Mouse (Mus musculus) MEL-GATA-1-ER (cell line): ENCODE results near the gene Mamstr.

Source experiments
- DNase-seq: peaks from one replicate; pipeline ENCODE4 v3.0.0-alpha.2; 2012; ENCODE audit warnings: low read depth; ENCODE audit errors: extremely low read depth

Gene Mamstr

DNA sequence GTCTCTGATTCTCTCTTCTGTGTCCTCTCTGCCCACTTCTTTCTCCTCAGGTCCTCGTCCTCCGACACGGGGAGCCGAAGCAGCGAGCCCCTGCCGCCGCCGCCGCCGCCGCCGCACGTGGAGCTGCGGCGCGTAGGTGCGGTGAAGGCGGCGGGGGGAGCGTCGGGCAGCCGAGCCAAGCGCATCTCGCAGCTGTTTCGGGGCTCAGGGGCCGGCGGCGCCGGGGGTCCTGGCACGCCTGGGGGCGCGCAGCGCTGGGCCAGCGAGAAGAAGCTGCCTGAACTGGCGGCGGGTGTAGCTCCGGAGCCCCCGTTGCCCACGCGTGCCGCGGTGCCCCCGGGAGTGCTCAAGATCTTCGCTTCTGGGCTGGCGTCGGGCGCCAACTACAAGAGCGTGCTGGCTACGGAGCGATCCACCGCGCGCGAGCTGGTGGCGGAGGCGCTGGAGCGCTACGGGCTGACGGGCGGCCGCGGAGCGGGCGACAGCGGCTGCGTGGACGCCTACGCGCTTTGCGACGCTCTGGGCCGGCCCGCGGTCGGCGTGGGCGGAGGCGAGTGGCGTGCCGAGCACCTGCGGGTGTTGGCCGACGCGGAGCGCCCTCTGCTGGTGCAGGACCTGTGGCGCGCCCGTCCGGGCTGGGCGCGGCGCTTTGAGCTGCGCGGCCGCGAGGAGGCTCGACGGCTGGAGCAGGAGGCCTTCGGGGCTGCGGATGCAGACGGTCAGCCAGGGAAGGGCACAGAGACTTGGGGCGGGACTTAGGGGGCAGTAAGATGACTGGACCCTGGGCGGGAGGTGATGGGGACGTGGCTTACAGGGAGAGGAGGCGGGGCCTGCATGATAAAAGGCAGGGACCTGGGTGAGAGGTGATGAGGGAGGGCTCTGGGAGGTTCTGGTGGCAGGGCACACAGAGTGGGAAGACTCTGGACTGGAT, 11.1 kb upstream of the Mamstr start:
- no peak for DNase-seq

DNA sequence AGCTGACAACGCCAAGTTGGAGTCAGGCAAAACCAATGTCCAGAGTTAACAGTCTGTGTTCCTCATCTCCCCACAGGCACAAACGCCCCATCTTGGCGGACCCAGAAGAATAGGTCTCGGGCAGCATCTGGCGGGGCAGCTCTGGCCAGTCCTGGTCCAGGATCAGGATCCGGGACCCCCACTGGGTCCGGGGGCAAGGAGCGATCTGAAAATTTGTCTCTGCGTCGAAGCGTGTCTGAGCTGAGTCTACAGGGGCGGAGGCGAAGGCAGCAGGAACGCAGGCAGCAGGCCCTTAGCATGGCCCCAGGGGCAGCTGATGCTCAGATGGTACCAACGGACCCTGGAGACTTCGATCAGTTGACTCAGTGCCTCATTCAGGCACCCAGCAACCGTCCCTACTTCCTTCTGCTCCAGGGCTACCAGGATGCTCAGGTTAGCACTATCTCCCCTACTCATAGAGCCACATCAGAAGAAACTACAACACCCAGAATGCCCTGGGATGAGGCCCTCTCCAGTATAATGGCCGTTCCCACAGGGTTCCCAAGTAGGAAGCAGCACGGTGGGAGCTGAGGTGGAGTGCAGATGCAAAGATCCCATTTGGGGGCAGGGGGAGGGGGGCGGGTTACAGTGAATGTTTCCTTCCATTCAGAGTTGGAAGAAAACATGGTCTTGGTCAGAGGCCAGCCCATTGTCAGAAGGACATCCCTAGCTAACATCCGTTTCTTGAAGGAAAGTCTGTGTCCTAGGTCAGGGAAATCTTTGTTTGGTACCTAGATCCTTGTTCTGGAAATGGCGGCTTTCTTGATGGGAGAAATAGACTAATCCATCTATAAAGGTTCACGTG, 9.5 kb upstream of the Mamstr start:
- DNase-seq = no peak

DNA sequence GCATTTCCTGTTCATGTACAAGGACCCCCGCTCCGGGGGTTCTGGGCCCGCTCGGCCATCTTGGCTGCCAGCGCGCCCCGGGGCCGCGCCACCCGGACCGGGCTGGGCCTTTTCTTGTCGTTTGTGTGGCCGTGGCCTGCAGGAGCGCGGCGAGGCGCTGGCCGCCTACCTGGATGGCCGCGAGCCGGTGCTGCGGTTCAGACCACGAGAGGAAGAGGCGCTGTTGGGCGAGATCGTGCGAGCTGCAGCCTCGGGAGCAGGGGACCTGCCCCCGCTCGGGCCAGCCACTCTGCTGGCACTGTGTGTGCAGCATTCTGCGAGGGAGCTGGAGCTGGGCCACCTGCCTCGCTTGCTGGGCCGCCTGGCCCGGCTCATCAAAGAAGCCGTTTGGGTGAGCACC, 7.3 kb upstream of the Mamstr start:
- no peak for DNase-seq

DNA sequence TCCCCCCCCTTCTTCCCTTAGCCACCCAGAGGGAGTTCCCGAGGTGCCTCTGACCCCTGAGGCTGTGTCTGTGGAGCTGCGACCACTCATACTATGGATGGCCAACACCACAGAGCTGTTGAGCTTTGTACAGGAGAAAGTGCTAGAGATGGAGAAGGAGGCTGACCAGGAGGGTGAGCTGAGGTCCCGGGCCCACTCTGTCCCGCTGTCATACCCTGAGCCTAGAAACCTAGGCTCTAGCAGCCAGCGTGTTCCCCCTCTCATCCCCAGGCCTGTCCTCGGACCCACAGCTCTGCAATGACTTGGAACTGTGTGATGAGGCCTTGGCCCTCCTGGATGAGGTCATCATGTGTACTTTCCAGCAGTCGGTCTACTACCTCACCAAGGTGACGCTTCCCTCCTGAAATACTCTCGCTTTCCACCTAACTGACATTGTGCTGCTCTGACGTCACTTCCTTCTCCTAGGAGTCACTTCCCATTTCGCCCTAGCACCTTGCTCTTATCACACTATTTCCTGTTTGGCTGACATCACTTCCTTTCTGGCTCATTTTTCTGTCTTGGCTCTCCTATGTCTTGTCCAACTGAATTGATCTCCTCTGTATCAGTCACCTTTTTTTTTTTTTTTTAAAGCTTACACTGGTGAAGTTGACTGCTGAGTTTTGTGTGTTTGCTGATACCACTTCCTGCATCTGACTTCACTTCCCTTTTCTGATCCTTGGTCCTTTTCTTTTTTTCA, 4.7 kb upstream of the Mamstr start:
- DNase-seq = peak; percentile 75

DNA sequence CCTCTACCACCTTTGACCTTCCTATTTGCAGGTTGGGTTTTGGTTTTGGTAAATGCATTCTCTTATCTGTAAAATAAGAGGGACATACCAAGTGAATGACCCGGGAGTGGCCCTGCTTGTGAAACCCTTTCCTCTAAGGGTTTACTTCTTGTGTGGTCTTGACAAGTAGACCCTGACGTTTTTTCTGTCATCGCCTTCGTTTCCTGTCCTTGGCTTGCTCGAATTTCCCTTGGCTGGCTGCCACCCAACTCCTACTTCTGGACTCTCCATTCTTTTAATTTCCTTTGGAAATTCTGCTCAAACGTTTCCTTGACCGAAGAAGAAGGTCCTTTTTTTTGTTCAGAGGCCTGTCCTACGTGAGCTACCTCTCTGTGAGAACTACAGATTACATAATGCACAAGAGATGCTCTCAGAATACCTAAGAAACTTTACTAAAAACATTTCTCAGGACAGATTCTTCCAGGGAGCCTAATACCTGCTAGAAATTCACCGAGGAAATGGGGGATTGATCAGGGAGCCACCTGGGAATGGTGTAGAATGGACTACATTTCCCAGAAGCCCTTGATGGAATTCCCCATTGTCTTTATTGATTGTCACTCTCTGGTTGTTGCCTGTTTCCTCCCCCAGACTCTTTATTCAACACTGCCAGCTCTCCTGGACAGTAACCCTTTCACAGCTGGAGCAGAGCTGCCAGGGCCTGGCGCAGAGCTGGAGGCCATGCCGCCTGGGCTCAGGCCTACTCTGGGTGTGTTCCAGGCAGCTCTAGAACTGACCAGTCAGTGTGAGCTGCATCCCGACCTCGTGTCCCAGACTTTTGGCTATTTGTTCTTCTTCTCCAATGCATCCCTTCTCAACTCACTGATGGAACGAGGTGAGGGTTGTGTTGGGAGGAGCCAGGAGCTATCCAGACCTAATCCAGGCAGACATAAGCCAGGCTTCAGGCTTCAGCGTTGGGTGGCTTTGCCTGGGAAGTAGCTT, 3.8 kb upstream of the Mamstr start:
- DNase-seq = no peak

DNA sequence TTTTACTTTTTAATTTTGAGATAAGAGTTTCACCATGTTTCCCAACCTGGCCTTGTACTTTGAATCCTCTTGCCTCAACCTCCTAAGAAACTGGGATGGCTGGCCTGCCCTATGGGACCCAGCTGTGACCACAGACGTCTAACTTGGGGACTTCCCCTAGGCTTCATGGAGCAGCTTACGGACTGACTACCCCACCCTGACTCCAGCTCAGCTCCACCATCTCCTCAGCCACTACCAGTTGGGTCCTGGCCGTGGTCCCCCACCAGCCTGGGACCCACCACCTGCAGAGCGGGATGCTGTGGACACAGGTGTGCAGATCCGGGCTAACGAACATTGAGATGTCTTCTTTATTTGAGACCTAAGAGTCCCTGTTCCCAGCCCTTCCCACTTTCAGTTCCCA, 2.1 kb upstream of the Mamstr start:
- no peak for DNase-seq

DNA sequence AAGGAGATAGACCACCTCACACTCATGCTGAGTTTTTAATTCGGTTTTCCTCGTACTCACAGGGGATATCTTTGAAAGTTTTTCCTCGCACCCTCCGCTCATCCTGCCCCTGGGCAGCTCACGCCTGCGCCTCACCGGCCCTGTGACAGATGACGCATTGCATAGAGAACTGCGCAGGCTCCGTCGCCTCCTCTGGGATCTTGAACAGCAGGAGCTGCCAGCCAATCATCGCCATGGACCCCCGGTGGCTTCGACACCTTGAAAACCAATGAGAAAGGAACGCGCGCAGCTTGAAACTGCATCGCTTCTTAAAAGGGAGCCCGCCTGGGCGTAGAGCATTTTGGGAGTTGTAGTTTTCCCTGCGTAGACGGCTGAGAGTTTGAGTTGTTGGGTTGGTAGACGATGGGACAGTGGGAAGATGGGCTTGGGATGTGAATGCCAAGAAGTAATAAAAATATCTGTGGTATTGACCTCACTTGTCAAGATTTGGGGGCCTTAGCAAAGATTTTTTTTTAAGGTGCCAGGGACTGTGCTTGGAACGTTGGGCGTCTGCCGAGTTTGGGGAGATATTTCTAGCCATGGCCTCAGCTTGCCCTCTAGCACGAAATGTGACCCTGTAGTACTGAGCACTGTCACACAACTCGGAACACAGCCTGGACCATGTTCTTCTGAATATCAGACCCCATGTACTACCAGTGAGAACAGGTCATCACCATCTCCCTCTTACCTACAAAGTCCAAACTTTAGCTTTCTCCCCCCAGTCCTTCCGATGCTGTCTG, 965 bp upstream of the Mamstr start:
- DNase-seq = no peak

DNA sequence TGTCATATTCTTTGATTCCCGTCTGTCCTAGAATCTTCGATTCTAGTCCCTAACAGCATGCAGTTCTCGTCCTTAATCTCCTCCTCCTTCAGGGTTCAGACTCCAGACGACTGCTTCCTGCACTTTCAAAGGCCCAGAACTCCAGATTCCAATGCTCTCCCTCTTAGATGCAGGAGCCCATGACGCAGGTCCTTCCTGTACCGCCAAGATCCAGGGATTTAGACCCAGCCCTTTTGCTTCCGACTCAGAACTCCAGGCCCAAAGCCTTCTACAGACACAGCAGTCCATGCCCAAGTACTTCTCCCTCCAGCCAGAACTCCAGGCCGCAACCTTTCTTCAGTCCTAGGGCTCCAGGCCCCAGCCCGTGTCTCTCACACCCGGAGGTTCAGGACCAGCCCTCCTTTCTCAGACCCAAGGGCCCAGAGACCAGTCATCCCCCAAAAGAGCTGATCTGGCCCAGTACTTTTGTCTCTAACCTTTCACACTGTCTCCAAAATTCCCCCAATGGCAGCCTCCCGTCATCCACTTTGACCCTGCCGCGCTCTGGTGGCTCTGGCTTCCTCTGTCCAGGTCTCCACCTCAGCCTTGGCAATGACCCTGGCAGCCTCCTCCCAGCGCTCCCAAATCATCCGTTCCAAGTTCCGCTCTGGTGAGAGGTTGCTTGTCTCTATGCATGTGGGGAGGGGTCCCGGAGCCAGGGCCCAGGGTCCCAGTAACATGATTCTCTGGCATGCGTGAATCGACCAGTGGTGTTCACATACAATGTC, 597 bp downstream of the Mamstr start:
- no peak for DNase-seq

DNA sequence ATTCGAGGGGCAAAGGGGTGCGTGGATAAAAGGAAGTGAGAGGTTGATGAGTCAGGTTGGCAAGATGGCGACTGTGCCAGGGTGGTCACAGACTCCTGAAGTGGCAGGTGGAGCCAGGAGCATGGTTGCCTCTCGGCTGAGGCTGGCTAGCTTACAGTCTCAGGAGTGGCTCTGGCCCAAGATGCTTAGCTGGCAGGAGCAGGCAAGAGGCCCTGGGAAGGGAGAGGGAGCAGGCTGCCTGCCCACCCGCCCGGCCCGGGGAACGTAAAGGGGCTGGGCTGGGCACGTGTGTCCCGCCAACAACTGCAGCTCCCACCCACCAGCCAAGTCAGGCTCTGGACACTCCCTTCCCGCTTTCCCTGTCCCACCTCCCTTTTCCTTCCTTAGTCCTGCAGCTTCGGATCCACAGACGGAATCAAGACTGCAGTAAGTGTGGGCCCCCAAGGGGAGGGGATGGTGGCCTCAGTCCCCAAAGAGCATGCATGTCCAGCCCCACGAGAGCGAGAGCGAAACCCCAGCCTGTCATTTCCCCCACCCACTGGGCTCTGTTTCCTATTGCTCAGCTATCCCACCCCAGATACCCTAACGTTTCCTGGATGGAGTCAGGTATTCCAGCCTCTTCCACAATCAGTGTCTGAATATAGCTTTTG, 1.7 kb downstream of the Mamstr start:
- no peak for DNase-seq

GRCm38 (mm10) chr7:45642083-45642482, 2.3 kb downstream of the Mamstr start:
- no peak for DNase-seq

- no peak for DNase-seq
Observed at GRCm38 (mm10) chr7:45642503-45643255, 2.9 kb downstream of the Mamstr start.

DNA sequence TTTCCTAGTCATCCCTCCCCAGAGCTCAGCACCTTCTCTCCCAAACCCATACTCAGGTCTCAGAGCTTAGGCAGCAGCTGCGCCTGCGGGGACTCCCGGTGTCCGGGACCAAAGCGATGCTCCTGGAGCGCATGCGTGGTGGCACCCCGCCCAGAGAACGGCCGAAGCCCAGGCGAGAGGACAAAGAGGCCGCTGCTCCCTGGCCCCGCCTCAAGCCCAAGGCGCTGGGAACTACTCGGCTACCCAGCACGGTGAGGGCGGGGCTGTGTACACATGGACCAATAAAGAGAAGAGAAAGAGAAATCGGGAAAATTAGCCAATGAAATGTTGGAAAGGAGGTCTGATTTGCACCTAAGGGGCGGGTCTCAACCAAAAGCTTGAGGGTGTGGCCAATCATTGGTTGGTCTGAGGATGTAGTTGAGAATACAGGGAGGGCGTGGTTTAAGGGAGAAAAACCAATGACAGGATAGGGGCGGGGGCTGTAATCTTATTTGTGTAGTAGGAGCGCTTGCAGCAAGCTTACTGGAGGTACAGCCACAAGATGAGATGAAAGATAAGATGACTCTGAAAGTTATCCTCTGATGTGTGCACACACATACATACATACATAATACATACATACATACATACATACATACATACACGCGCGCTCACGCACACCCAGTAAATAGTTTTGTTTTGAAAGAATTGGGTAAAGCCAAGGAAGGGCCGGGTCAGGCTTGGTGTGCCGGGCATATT, 3.8 kb downstream of the Mamstr start:
- peak; percentile 96 for DNase-seq

GRCm38 (mm10) chr7:45644183-45644582, 4.4 kb downstream of the Mamstr start:
- no peak for DNase-seq

- no peak for DNase-seq
Observed at GRCm38 (mm10) chr7:45644872-45645590, 5.3 kb downstream of the Mamstr start.

GRCm38 (mm10) chr7:45645591-45645971, 5.8 kb downstream of the Mamstr start:
- no peak for DNase-seq

- DNase-seq = no peak
Observed at GRCm38 (mm10) chr7:45646671-45647070, 6.9 kb downstream of the Mamstr start.
